Mouse (Mus musculus) heart, postnatal 0 days (tissue): ENCODE results near the gene Il34.

Experiments used
- CTCF ChIP-seq: IDR thresholded peaks from 2 replicates; pipeline ENCODE4 v1.5.1; 2016; ENCODE audit warnings: antibody characterized with exemption, control low read depth, low read depth
- EP300 ChIP-seq: IDR thresholded peaks from 2 replicates; pipeline ENCODE4 v1.6.1; 2016; ENCODE audit warnings: antibody characterized with exemption, low read depth

DNA sequence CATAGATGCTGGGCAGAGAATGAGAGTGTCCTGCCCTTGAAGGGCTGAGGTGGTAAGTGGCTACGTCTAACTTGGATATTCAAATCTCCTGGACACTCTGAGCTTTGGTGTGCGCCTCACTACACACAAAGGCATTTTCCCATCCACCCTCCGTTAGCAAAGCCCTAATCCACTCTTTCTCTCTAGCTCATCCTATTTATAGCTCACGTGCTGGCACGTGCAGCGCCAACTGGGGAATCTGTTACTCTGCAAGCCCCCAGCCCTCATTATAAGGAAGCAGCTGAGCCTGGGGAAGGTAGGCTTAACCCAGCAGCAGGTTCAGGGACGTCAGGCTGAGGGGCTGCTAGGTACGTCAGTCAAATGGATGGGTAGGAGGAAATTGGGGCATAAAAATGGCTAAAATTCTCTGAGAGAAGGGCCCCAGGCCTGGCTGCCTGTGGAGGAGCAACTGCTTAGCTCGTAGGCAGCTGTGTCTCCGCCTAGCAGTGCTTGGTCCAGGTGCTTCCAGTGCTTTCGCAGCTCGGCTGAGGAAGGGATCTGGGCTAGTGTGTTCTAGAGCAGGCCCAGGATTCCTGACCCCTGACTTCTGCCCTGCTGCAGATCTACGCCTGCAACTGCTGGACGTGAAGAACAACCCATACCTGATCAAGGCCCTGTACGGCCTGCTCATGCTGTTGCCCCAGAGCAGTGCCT is 90.8 kb downstream of the Il34 start:
- no peak for TF ChIP-seq CTCF
- TF ChIP-seq EP300, result no peak
